Mouse (Mus musculus) ES-E14 (cell line): ENCODE results near the gene Pip4k2b. TPM values are rescaled to one million over a fixed set of nuclear protein-coding genes. Genes with fewer than 3 reads are reported as not detected.

Experiments
- DNase-seq: peaks from one replicate; pipeline ENCODE4 v3.0.0-alpha.2; 2013; ENCODE audit warnings: low read depth, low spot score
- H3K27ac ChIP-seq: 2 replicates; pipeline ENCODE4 v1.5.1; 2012; ENCODE audit warnings: low read depth, mild to moderate bottlenecking, low read length, moderate library complexity, mixed read lengths; ENCODE audit not compliant: poor library complexity, insufficient read depth, severe bottlenecking
- H3K36me3 ChIP-seq: 2 replicates; pipeline ENCODE4 v1.6.1; 2012; ENCODE audit warnings: mild to moderate bottlenecking, low read length, moderate library complexity, mixed read lengths; ENCODE audit not compliant: control insufficient read depth, poor library complexity, insufficient read depth, severe bottlenecking
- H3K4me1 ChIP-seq, 2 experiments: fragments of 150-350 bp in 1 of 2; sonication (generic) in 1 of 2; 2 replicates each; pipeline ENCODE4 v1.6.1; 2012; ENCODE audit warnings: low read length in 2 of 2, mild to moderate bottlenecking in 1 of 2, mixed read lengths in 1 of 2; ENCODE audit not compliant: control insufficient read depth in 2 of 2, insufficient read depth in 2 of 2, poor library complexity in 1 of 2
- H3K4me3 ChIP-seq, 2 experiments: fragments of 150-350 bp in 1 of 2; sonication (generic) in 1 of 2; 2 replicates each; pipeline ENCODE4 v1.5.1; 2012; ENCODE audit warnings: low read length in 2 of 2, low read depth in 1 of 2, mild to moderate bottlenecking in 1 of 2, mixed read lengths in 1 of 2; ENCODE audit not compliant: insufficient read depth in 1 of 2, poor library complexity in 1 of 2, severe bottlenecking in 1 of 2
- H3K9ac ChIP-seq: 2 replicates; pipeline ENCODE4 v1.6.1; 2012; ENCODE audit warnings: low read depth, mild to moderate bottlenecking, low read length, mixed read lengths; ENCODE audit not compliant: poor library complexity, insufficient read depth, severe bottlenecking
- H3K9me3 ChIP-seq: fragments of 150-350 bp; sonication (generic); 2 replicates; pipeline ENCODE4 v1.6.1; 2012; ENCODE audit warnings: low read depth, mild to moderate bottlenecking, low read length; ENCODE audit not compliant: control insufficient read depth, insufficient read depth
- CHD2 ChIP-seq: IDR thresholded peaks from 2 replicates; pipeline ENCODE4 v1.6.1; 2014; ENCODE audit warnings: mild to moderate bottlenecking, low read depth, low read length, inconsistent platforms
- HCFC1 ChIP-seq: IDR thresholded peaks from 2 replicates; pipeline ENCODE4 v1.6.1; 2012; ENCODE audit warnings: low read length, inconsistent platforms, borderline replicate concordance; ENCODE audit not compliant: insufficient read depth
- MAFK ChIP-seq: IDR thresholded peaks from 2 replicates; pipeline ENCODE4 v1.6.1; 2014; ENCODE audit warnings: mild to moderate bottlenecking, low read depth, low read length, inconsistent platforms; ENCODE audit not compliant: insufficient read depth
- ZC3H11A ChIP-seq: IDR thresholded peaks from 2 replicates; pipeline ENCODE4 v1.6.1; 2012; ENCODE audit warnings: low read depth, mild to moderate bottlenecking, inconsistent platforms, low read length, borderline replicate concordance
- ZNF384 ChIP-seq: IDR thresholded peaks from 2 replicates; pipeline ENCODE4 v1.6.1; 2012; ENCODE audit warnings: low read depth, low read length, inconsistent platforms
- in situ Hi-C, 2 experiments: fragments of 600-800 bp; cut with MboI; formaldehyde crosslinking; loops; one replicate each; pipeline ENCODE4 v1.15.1; 2025; ENCODE audit warnings: low sequenced_read_pairs in 2 of 2, inconsistent platforms in 1 of 2; ENCODE audit not compliant: unreplicated experiment in 2 of 2
- total RNA-seq: library from RNA; depleted of rRNA; stranded (reverse); fragments of 300-350 nt; gene quantifications from 2 replicates; pipeline ENCODE4 v1.2.3, GENCODE M21; 2012

Pip4k2b gene
- total RNA-seq, 1 experiment, result 31.3 TPM

- in situ Hi-C loops, result no loop called here
- Histone ChIP-seq H3K9ac (peak overlapping the region; percentile 59), H3K27ac (peak overlapping the region; percentile 84), H3K4me1 (peaks cover 25 to 69% of the 10 kb centered on the region in 2 experiments), H3K36me3 (peaks cover 86% of the 10 kb centered on the region), H3K4me3 (peak overlapping the region; percentile 8 to 51; a peak in 2 of 4 replicates), H3K9me3 (no peaks in the 10 kb centered on the region)
- DNase-seq, result no peak
- TF ChIP-seq MAFK (no peak), HCFC1 (no peak), CHD2 (no peak), ZNF384 (no peak), ZC3H11A (no peak)
Measured at GRCm38 (mm10) chr11:97669829-97670228, 74.7 kb downstream of the Pip4k2b start.

- in situ Hi-C loops, result no loop called here
- H3K9me3 ChIP-seq, result no peaks in the 10 kb centered on the region
- H3K4me1 ChIP-seq, result peaks cover 25 to 64% of the 10 kb centered on the region in 2 experiments
- H3K9ac ChIP-seq, result peak overlapping the region; percentile 59
- no peak for TF ChIP-seq MAFK
- no peak for DNase-seq
- peak overlapping the region; percentile 30 to 51; a peak in 3 of 4 replicates for H3K4me3 ChIP-seq
- peak overlapping the region; percentile 84 for H3K27ac ChIP-seq
- H3K36me3 ChIP-seq, result peaks cover 81% of the 10 kb centered on the region
Measured at GRCm38 (mm10) chr11:97669268-97669667, 75.2 kb downstream of the Pip4k2b start.

- Histone ChIP-seq H3K4me3 (peak overlapping the region in 1 of 2 experiments; percentile 51; a peak in 1 of 4 replicates), H3K4me1 (peaks cover 25 to 56% of the 10 kb centered on the region in 2 experiments), H3K9ac (peak overlapping the region; percentile 41; the same call in 1 of the 2 replicates), H3K9me3 (no peaks in the 10 kb centered on the region), H3K36me3 (peaks cover 70% of the 10 kb centered on the region), H3K27ac (0 out of 2 replicates have a peak overlapping the region, but pooled peaks have one; percentile 27)
- TF ChIP-seq CHD2, result no peak
- TF ChIP-seq MAFK, result no peak
- TF ChIP-seq ZC3H11A, result no peak
- TF ChIP-seq HCFC1, result no peak
- no peak for TF ChIP-seq ZNF384
- DNase-seq, result no peak
- in situ Hi-C loops, result no loop called here
Measured at GRCm38 (mm10) chr11:97668160-97668559, 76.3 kb downstream of the Pip4k2b start.

- Histone ChIP-seq H3K9ac (peak overlapping the region; percentile 76), H3K9me3 (no peaks in the 10 kb centered on the region), H3K4me3 (peak overlapping the region; percentile 6 to 91; a peak in 3 of 4 replicates), H3K27ac (peak overlapping the region; percentile 52), H3K36me3 (peaks cover 56% of the 10 kb centered on the region), H3K4me1 (peaks cover 15 to 43% of the 10 kb centered on the region in 2 experiments)
- in situ Hi-C loops, result no loop called here
- DNase-seq, result no peak
- TF ChIP-seq ZC3H11A, result no peak
- TF ChIP-seq MAFK, result no peak
- no peak for TF ChIP-seq HCFC1
Measured at GRCm38 (mm10) chr11:97666794-97667193, 77.7 kb downstream of the Pip4k2b start.

- DNase-seq, result no peak
- in situ Hi-C loops, result no loop called here
- Histone ChIP-seq H3K4me3 (peak overlapping the region; percentile 86 to 91), H3K27ac (peak overlapping the region; percentile 100; the same call in 1 of the 2 replicates), H3K9ac (peak overlapping the region; percentile 96; the same call in 1 of the 2 replicates), H3K36me3 (peaks cover 51% of the 10 kb centered on the region), H3K9me3 (no peaks in the 10 kb centered on the region), H3K4me1 (peaks cover 11 to 41% of the 10 kb centered on the region in 2 experiments)
- TF ChIP-seq HCFC1 (no peak), CHD2 (no peak), MAFK (no peak), ZNF384 (no peak), ZC3H11A (no peak)
Measured at GRCm38 (mm10) chr11:97666221-97666620, 78.3 kb downstream of the Pip4k2b start.
